Comparison of ENCODE assay signal across 9 mouse cellular contexts in genomic region chr6:32179346-32180011, GRCm38 (mm10).
DNase-seq lines count a peak whose midpoint lies in the region; ATAC-seq and TF ChIP-seq lines count a peak whose summit lies in the region.
"Had no signal": no experiment of that assay in that cellular context is flagged by ENCODE, and none has a peak within 500 bp of the region (broad histone marks: within the 10 kb centered on the region; RNA-seq: fewer than 3 reads in every experiment).

No protein-coding gene starts in this region.

- no peak overlapping the region for H3K4me3 ChIP-seq in kidney, postnatal 0 days (replicated peaks; ENCODE audit: low read depth, low read length)
- H3K4me3 ChIP-seq in embryonic facial prominence, embryonic 13.5 days, result no peak overlapping the region
- no peak overlapping the region for H3K4me3 ChIP-seq in limb, embryonic 11.5 days (ENCODE audit: low read depth, low read length)
- H3K4me3 ChIP-seq: myocyte had no signal

- WGBS in kidney, postnatal 0 days, result 79% methylated on average over 2 of the region's 2 CpGs
- WGBS in embryonic facial prominence, embryonic 13.5 days, result 72% methylated on average over 2 of the region's 2 CpGs
- 43% methylated on average over 2 of the region's 2 CpGs for WGBS in limb, embryonic 11.5 days

- no peaks in the 10 kb centered on the region for H3K4me1 ChIP-seq in kidney, postnatal 0 days (replicated peaks; ENCODE audit: insufficient read depth, low read length)
- H3K4me1 ChIP-seq in embryonic facial prominence, embryonic 13.5 days, result peaks cover 20% of the 10 kb centered on the region
- peaks cover 12% of the 10 kb centered on the region for H3K4me1 ChIP-seq in limb, embryonic 11.5 days (ENCODE audit: control insufficient read depth, insufficient read depth, low read length)

- H3K9ac ChIP-seq in kidney, postnatal 0 days (ENCODE audit: low read depth, low read length), result no peak overlapping the region
- H3K9ac ChIP-seq in embryonic facial prominence, embryonic 13.5 days, result no peak overlapping the region
- no peak overlapping the region for H3K9ac ChIP-seq in limb, embryonic 11.5 days (ENCODE audit: low read length)

- H3K27me3 ChIP-seq in kidney, postnatal 0 days (ENCODE audit: insufficient read depth, low read length), result no peaks in the 10 kb centered on the region
- no peaks in the 10 kb centered on the region; the same call in none of the 2 replicates for H3K27me3 ChIP-seq in embryonic facial prominence, embryonic 13.5 days
- no peaks in the 10 kb centered on the region for H3K27me3 ChIP-seq in limb, embryonic 11.5 days (ENCODE audit: control insufficient read depth, insufficient read depth, low read length)

- ATAC-seq in kidney, postnatal 0 days (replicated peaks; ENCODE audit: low FRiP score, low read depth), result no peak
- peak; percentile 73 for ATAC-seq in embryonic facial prominence, embryonic 13.5 days (ENCODE audit: insufficient number of reproducible peaks, insufficient read depth, low FRiP score, low TSS enrichment, low read depth)
- peak; percentile 86 for ATAC-seq in limb, embryonic 11.5 days (ENCODE audit: insufficient number of reproducible peaks, low FRiP score, low TSS enrichment, low read depth)

- H3K4me2 ChIP-seq in kidney, postnatal 0 days (ENCODE audit: low read length), result no peak overlapping the region
- H3K4me2 ChIP-seq in embryonic facial prominence, embryonic 13.5 days, result no peak overlapping the region
- peak overlapping the region; percentile 3; the same call in 1 of the 2 replicates for H3K4me2 ChIP-seq in limb, embryonic 11.5 days (ENCODE audit: low read depth, severe bottlenecking)

- no peaks in the 10 kb centered on the region for H3K36me3 ChIP-seq in kidney, postnatal 0 days (ENCODE audit: insufficient read depth, low read length)
- H3K36me3 ChIP-seq in embryonic facial prominence, embryonic 13.5 days, result no peaks in the 10 kb centered on the region
- H3K36me3 ChIP-seq in limb, embryonic 11.5 days (ENCODE audit: control insufficient read depth, insufficient read depth, low read length), result no peaks in the 10 kb centered on the region
- H3K36me3 ChIP-seq: G1E had no signal

- H3K27ac ChIP-seq in kidney, postnatal 0 days, result no peak overlapping the region
- no peak overlapping the region for H3K27ac ChIP-seq in embryonic facial prominence, embryonic 13.5 days
- H3K27ac ChIP-seq in limb, embryonic 11.5 days (replicated peaks; ENCODE audit: low read depth, low read length), result peak overlapping the region; percentile 76

- TF ChIP-seq CTCF in kidney, postnatal 0 days (IDR thresholded peaks at IDR 0.05; ENCODE audit: low read depth), result no peak

- no peaks in the 10 kb centered on the region for H3K9me3 ChIP-seq in kidney, postnatal 0 days (replicated peaks; ENCODE audit: low read length)
- no peaks in the 10 kb centered on the region for H3K9me3 ChIP-seq in embryonic facial prominence, embryonic 13.5 days
- no peaks in the 10 kb centered on the region for H3K9me3 ChIP-seq in limb, embryonic 11.5 days (ENCODE audit: control insufficient read depth, low read length)
- H3K9me3 ChIP-seq: G1E had no signal

- DNase-seq in kidney, postnatal 0 days (ENCODE audit: low spot score), result peak; percentile 44
- no peak for DNase-seq in kidney, postnatal 10 days
- peak; percentile 85 for DNase-seq in limb, embryonic 11.5 days (ENCODE audit: low spot score)
- peak; percentile 39 for DNase-seq in skeletal muscle tissue, adult 2 months (ENCODE audit: low read depth, low spot score)
- DNase-seq in spleen, postnatal 10 days (ENCODE audit: low spot score in 2 of 2), result no peak
- no peak for DNase-seq in layer of hippocampus, postnatal 10 days (ENCODE audit: low spot score in 2 of 2)

Comparison
In these comparisons a context has a peak if more than half of its experiments do, and no peak if none do; other contexts are left out.
1. DNase-seq: peak in kidney, postnatal 0 days (single experiment), limb, embryonic 11.5 days (single experiment) and skeletal muscle tissue, adult 2 months (single experiment); none in kidney, postnatal 10 days (single experiment), spleen, postnatal 10 days (0 of 2) and layer of hippocampus, postnatal 10 days (0 of 2).